Mouse (Mus musculus): ENCODE measurements around the gene Qprt.
"Not testable (repeated sequence)": the region's sequence is repeated elsewhere in the genome, so short reads cannot be mapped to it uniquely, and the experiment has no call there.

The Qprt gene

DNA sequence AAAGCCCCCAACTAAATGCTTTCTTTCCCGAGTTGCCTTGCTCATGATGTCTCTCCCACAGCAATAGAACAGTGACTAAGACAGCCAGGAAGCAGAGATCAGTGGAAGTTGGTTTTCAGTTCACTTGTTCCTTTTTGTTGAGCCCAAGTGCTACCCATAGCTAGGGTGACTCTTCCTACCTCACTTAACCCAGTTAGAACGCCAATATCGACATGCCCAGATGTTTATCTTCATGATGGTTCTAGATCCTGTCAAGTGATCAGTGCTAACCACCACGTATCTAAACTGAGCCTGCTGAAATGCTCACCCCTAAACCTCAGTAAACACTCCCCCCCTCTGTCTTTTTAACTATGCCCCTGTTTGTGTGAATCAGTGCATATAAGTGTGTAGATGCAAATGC is 22.5 kb downstream of the Qprt start:
- no peak for DNase-seq (ENCODE audit: extremely low read depth, low read depth, low spot score)

DNA sequence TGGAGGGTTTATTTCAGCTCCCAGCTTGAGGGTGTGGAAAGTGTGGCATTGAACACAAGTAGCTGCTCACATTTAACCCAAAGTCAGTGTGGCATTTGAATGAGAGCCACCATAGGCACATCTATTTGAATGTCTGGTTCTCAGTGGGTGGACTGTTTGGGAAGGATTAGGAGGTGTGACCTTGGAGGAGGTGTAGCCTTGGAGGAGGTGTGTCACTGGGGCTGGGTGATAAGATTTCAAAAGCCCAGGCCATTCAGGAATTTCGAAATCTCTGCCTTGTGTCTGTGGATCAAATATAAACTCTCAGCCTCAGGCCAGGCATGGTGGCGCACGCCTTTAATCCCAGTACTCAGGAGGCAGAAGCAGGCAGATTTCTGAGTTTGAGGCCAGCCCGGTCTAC is 23.1 kb downstream of the Qprt start:
- no peak for DNase-seq (ENCODE audit: extremely low read depth, low read depth, low spot score)

GRCm38 (mm10) chr7:127098521-127098920 is 23.5 kb downstream of the Qprt start:
- DNase-seq (ENCODE audit: extremely low read depth, low read depth, low spot score): no peak

DNA sequence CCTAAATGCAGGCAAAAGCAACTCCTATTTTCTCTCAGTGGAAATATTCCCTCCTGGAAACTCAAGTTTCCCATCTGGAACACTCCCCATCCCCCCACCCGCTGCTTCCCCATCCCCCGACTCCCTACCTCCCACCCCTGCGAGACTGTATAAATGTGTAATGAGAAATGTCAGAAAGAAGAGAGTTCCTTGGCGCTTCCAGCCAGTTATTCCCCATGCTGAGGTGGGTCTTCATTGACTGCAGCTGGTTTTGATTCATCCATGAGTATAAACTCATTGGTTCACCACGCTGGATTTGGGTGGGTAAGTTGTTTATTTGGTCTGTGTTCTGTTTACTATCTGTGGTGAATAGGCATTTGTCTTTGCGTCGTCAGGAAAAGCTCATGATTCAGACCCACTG is 25.6 kb downstream of the Qprt start:
- no peak for DNase-seq (ENCODE audit: extremely low read depth, low read depth, low spot score)

DNA sequence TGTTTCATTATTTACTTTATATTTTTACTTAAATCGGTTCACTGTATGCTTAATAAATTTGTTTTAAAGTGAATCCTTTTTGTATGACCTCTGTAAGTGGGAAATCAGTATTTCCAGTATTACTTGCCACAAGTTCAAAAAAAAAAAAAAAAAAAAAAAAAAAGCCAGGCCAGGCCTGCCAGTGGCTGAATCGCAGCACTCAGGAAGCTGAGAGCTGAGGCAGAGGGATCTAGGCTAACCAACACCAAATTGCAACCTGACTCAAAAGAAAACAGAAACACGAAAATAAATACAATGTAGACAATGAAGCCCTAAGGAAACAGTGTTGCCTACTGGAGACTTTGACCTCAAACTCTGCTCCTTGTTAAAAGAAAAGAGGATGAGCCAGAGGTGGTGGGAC is 28.1 kb downstream of the Qprt start:
- no peak for DNase-seq (ENCODE audit: extremely low read depth, low read depth, low spot score)

DNA sequence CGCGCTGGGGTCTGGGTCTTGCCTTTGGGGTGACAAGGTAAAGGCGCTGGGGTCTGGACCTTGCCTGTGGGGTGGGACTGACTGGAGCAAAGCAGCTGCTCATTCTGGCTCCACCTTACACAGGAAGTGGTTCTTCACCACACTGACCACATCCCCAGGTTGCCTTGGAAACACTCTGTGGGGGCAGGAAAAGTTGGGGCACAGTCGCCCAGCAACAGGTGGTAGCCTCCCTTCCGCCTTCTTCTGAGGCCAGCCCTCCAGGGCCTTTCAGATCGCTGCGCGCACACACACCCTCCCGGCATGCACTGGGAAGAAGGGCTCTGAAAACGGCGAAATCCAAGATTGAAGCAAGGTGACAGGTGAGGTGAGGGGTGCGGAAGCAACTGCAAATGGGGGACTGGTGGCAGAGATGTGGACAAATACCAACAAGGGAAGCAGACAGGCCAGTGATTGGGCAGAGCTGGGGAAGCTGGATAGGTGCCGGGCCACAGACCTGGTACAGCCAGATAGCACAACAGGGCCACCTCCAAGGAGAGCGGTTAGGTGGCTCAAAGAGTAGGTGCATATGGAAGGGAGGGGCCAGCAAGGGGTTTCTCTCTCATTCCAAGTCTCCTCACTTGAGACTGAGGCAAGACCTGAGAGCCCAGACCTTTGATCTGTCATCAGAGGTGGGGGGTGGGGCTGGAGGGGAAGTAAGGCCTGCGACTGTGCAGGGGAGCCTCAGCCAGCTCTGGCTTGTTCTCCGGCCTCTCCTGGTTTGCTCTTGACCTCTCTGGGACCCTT is 30.7 kb downstream of the Qprt start, which contains the start of gene AI467606:
Gene AI467606, plus strand, starts transcription at position 246 of the 783 bp plus-strand sequence.
- DNase-seq (ENCODE audit: extremely low read depth, low read depth, low spot score): no peak

- DNase-seq (ENCODE audit: extremely low read depth, low read depth, low spot score): no peak
Measured at GRCm38 (mm10) chr7:127090154-127091113, 31.6 kb downstream of the Qprt start.

- DNase-seq (ENCODE audit: extremely low read depth, low read depth, low spot score): no peak
Measured at GRCm38 (mm10) chr7:127088901-127089845, 32.9 kb downstream of the Qprt start.

DNA sequence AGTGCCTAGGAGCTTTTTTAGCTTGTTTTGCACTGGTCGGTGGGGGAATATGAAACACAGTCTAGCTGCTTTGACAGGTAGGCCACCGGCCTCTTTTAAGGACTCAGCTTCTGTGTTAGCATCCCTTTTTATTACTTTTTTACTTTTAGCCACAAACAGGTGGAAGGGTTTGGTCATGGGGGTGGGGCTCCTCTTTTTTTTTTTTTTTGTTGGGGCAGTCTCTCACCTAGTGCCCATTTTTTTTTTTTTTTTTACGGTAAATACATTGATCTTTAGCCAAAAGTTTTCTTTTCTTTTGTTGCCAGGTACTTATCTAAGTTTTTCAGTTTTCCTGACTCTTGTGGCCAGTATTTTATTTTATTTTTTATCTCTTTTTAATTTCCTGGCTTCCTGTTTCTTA is 33.9 kb downstream of the Qprt start:
- no peak for DNase-seq (ENCODE audit: extremely low read depth, low read depth, low spot score)

DNA sequence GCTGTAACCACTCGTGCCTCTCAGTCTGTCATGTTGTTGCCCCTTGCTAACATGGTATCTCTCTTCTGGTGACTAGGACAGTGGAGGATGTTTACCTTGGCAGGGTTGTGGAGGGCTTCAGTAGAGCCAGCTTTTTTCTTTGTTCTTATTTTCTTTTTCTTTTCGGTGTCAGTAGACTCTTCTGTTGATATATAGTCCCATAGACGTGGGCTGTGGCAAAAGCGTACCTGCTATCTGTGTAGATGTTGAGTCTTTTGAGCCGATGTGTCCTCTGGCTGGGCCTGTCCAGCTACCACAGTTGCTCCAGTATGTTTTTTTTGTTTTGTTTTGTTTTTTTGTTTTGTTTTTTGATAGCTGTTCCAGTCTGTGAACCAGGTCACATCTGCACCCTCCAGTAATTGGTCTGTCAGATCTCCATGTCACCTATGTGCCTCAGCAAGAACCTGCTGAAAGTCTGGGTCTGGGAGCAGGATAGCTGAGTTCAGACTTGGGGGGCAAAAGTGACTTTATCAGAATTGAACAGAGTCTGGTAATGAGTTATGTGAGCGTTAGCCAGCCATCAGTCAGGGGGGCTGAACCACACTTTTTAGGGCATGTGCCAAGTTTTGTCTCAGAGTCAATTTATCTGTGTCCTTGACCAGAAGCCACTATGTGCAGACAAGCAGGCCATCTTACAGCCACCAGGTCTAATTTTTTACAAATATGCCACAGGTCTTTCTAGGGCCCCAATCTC is 34.6 kb downstream of the Qprt start, which contains the start of gene Zg16:
Gene Zg16, minus strand, starts transcription at position 51 of the 733 bp plus-strand sequence.
- DNase-seq (ENCODE audit: extremely low read depth, low read depth, low spot score): not testable (repeated sequence)

- DNase-seq (ENCODE audit: extremely low read depth, low read depth, low spot score): not testable (repeated sequence)
Measured at GRCm38 (mm10) chr7:127085751-127086150, 36.3 kb downstream of the Qprt start.

DNA sequence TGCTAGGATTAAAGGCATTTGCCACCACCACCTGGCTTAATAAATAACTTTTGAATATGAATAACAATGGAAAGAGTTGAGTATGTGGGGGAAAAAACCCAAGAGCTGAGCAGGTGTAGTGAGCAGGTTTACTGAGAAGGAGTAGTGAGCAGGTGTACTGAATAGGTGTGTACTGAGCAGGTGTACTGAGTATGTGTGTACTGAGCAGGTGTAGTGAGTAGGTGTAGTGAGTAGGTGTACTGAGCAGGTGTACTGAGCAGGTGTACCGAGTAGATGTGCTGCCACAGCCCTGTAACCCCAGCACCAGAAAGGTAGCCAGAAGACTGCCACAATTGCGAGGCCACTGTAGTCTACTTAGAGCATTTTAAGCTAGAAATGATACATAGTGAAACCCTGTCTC is 37.2 kb downstream of the Qprt start:
- no peak for DNase-seq (ENCODE audit: extremely low read depth, low read depth, low spot score)

- no peak for DNase-seq (ENCODE audit: extremely low read depth, low read depth, low spot score)
Measured at GRCm38 (mm10) chr7:127083689-127084088, 38.3 kb downstream of the Qprt start.

DNA sequence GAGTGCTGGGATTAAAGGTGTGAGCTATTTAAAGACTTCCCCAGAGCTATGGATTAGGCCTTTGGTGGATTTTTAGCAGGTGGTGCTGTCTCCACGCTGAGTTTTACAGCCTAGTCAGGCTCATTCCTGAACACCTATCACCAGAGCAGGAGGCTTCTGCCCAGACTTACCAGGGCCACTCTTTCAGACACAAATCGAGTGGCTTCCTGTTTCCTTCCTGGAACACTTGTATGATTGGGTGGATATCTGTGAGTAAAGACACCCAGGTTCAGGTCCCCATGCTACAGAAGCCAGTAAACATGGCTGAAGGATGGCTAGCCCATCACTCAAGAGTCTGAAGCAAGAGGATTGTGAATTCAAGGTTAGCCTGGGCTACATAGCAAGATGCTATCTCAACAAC is 39.0 kb downstream of the Qprt start:
- DNase-seq (ENCODE audit: extremely low read depth, low read depth, low spot score): no peak

- no peak for DNase-seq (ENCODE audit: extremely low read depth, low read depth, low spot score)
Measured at GRCm38 (mm10) chr7:127082271-127082670, 39.8 kb downstream of the Qprt start.

DNA sequence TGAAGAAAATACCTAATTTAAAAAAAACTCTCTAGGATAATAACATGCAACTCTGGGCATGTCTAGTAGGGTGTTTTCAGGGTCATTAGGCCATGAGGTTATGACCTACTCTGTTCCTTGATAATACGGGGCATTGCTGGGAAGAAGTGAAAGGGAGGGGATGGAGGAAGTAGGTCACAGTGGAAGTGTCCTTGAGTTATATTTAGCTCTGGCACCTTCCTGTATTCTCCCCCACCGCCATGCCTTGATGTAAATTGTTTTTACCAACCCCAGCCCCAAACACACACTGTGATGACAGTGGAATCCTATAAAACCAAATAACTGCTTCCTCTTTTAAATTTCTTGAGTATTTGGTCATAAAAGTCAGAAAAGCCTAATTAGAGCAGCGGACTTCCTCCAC is 42.0 kb downstream of the Qprt start:
- DNase-seq (ENCODE audit: extremely low read depth, low read depth, low spot score): no peak

GRCm38 (mm10) chr7:127077692-127078091 is 44.3 kb downstream of the Qprt start:
- no peak for DNase-seq (ENCODE audit: extremely low read depth, low read depth, low spot score)

DNA sequence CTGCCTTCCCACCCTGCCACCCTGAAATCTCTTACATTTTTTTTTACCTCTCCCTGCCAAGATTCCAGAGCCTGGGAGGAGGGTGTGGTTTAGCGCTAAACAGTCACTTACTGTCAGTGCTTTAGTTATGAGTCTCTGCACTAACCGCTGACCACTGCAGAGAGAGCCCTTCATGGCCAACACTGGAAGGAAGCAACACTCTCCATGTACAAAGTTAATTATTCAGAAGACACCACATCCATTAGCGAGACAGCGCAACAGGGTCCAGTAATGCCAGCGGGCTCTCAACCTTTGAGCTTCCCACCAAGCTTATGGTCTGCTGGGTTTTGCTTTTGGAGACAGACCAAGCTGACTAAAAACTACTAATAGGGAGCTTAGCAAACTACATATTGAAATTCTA is 45.8 kb downstream of the Qprt start:
- no peak for DNase-seq (ENCODE audit: extremely low read depth, low read depth, low spot score)

- DNase-seq (ENCODE audit: extremely low read depth, low read depth, low spot score): no peak
Measured at GRCm38 (mm10) chr7:127073221-127073620, 48.8 kb downstream of the Qprt start.

DNA sequence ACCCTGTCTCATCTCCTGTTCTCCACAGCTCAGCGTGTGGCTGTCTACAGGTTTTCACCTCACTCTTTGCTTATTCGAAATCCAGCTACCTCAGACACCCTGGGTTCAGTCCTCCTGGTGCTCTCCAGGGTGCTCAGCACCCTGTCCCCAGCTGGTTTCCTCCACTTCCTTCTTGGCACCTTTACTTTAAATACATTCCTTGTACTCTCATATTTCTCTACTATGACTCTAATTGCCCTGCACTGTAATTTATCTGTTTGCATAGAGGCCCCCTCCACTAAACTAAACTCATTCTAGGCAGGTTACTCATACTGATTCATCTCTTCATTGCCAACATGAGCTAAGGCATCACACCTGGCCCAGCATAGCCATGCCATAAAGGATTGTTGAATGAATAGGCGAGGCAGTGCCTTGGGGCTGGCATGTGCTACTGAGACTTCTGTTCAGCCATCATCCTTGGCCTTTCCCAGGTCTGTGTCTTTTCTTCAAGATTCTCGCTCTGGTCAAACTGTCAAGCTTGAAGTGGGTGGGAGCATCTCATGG is 51.1 kb downstream of the Qprt start:
- no peak for DNase-seq (ENCODE audit: extremely low read depth, low read depth, low spot score)
